Mouse (Mus musculus): ENCODE data around the gene Gfy. TPM values are rescaled to one million over a fixed set of nuclear protein-coding genes. Genes with fewer than 3 reads are reported as not detected.

Gene Gfy
- total RNA-seq, 2 experiments from 2014 or later, result not detected

- no peak for DNase-seq
- intact Hi-C loops (cut with DNase I), result no loop called here
Observed at GRCm38 (mm10) chr7:45129776-45130512, 49.4 kb downstream of the Gfy start.

DNA sequence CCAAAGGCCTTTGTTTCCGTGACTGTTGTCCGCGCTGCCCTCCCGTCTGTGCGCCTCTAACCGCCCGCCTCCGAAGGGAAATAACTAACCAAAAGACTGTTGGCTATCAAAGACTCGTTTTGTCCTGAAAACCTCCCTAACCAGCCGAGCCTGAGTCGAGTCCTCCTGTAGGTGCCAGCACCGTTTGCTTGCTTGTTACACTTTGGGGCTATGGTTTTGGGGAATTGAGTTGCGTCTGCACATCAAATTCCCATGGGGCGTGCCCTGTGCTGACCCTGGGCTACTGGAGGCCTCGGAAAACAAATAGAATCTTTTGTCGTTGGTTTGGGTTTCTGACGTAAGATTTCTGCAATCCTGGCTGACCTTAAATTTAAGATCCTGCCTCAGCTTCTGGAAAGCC, 50.1 kb downstream of the Gfy start:
- intact Hi-C loops (cut with DNase I), result no loop called here
- no peak for DNase-seq

GRCm38 (mm10) chr7:45128624-45129246, 50.6 kb downstream of the Gfy start, which contains the start of gene Rpl13a:
TSS of gene Rpl13a (minus strand) at chr7:45128761.
- intact Hi-C loops (cut with DNase I), result no loop called here
- peak; percentile 96 to 97 for DNase-seq

GRCm38 (mm10) chr7:45127700-45128224, 51.6 kb downstream of the Gfy start:
- no peak for DNase-seq
- intact Hi-C loops (cut with DNase I), result no loop called here

GRCm38 (mm10) chr7:45126844-45127699, 52.3 kb downstream of the Gfy start:
- intact Hi-C loops (cut with DNase I), result no loop called here
- no peak for DNase-seq

Small RNA genes lying within 50 kb of the gene (microRNA-seq; reads per million reads assigned to microRNA genes)
- 15.8 to 16.3 reads per million in 2 experiments for gene Mir5121
- 0 reads per million in 2 experiments for gene Mir7055

Other genes with a start within 250 kb of the Gfy start
- not detected for gene Tsks, start 236.4 kb downstream of the Gfy start, total RNA-seq (2021)
- gene Cpt1c, start 204.7 kb downstream of the Gfy start, total RNA-seq (2021), result 1 to 10 TPM; 1.2 to 1.8 TPM
- gene Prmt1, start 193.0 kb downstream of the Gfy start, total RNA-seq (2021), result 100 to 1,000 TPM; 105 to 123 TPM
- 10 to 100 TPM; 18.3 to 20.3 TPM for gene Irf3, start 181.9 kb downstream of the Gfy start, total RNA-seq (2021)
- gene Bcl2l12, start 180.9 kb downstream of the Gfy start, total RNA-seq (2021), result 1 to 10 TPM; 8.0 to 8.9 TPM
- 10 to 100 TPM; 36.9 to 40.2 TPM for gene Scaf1, start 163.2 kb downstream of the Gfy start, total RNA-seq (2021)
- 10 to 100 TPM; 20.6 to 21.8 TPM for gene Rras, start 161.6 kb downstream of the Gfy start, total RNA-seq (2021)
- 10 to 100 TPM; 11.3 to 14.1 TPM for gene Prr12, start 126.7 kb downstream of the Gfy start, total RNA-seq (2021)
- gene Nosip, start 117.1 kb downstream of the Gfy start, total RNA-seq (2021), result 10 to 100 TPM; 29.0 to 30.8 TPM
- 1 to 10 TPM; 8.0 to 8.8 TPM for gene Prrg2, start 116.9 kb downstream of the Gfy start, total RNA-seq (2021)
- gene Rcn3, start 87.3 kb downstream of the Gfy start, total RNA-seq (2021), result 10 to 100 TPM; 17.3 to 20.9 TPM
- 10 to 100 TPM; 39.2 to 40.0 TPM for gene Fcgrt, start 75.7 kb downstream of the Gfy start, total RNA-seq (2021)
- 100 to 1,000 TPM; 388 to 460 TPM for gene Rps11, start 55.1 kb downstream of the Gfy start, total RNA-seq (2021)
- 100 to 1,000 TPM; 488 to 598 TPM for gene Rpl13a, start 50.8 kb downstream of the Gfy start, total RNA-seq (2021)
- not detected for gene Gm45713, start 43.3 kb downstream of the Gfy start, total RNA-seq (2021)
- gene Flt3l, start 43.1 kb downstream of the Gfy start, total RNA-seq (2021), result 1 to 10 TPM; 2.8 to 4.0 TPM
- gene Pih1d1, start 25.3 kb downstream of the Gfy start, total RNA-seq (2021), result 10 to 100 TPM; 28.6 to 36.2 TPM
- gene Aldh16a1, start 25.0 kb downstream of the Gfy start, total RNA-seq (2021), result 10 to 100 TPM; 10.6 to 14.3 TPM
- under 1 TPM; 0.76 to 0.79 TPM for gene Slc17a7, start 15.6 kb downstream of the Gfy start, total RNA-seq (2021)
- not detected for gene Pth2, start 1.4 kb upstream of the Gfy start, total RNA-seq (2021)
- gene Ccdc155, start 25.3 kb upstream of the Gfy start, total RNA-seq (2021), result not detected
- not detected for gene Dkkl1, start 32.6 kb upstream of the Gfy start, total RNA-seq (2021)
- gene Tead2, start 36.2 kb upstream of the Gfy start, total RNA-seq (2021), result 1 to 10 TPM; 2.7 to 3.3 TPM
- gene Cd37, start 59.5 kb upstream of the Gfy start, total RNA-seq (2021), result 1 to 10 TPM in 1 of 2 experiments, under 1 TPM in 1; 0.79 to 1.5 TPM
- gene Slc6a16, start 61.5 kb upstream of the Gfy start, total RNA-seq (2021), result not detected
- not detected for gene Slc6a21, start 97.9 kb upstream of the Gfy start, total RNA-seq (2021)
- 10 to 100 TPM; 20.1 to 20.7 TPM for gene Trpm4, start 154.2 kb upstream of the Gfy start, total RNA-seq (2021)
- gene Hrc, start 155.7 kb upstream of the Gfy start, total RNA-seq (2021), result 100 to 1,000 TPM; 818 to 890 TPM
- under 1 TPM; 0.07 to 0.08 TPM for gene Ppfia3, start 187.4 kb upstream of the Gfy start, total RNA-seq (2021)
- gene Lin7b, start 191.0 kb upstream of the Gfy start, total RNA-seq (2021), result not detected
- 10 to 100 TPM; 70.2 to 84.1 TPM for gene Snrnp70, start 216.2 kb upstream of the Gfy start, total RNA-seq (2021)
- gene Kcna7, start 226.1 kb upstream of the Gfy start, total RNA-seq (2021), result 10 to 100 TPM; 78.3 to 85.9 TPM
- gene Ntf5, start 234.1 kb upstream of the Gfy start, total RNA-seq (2021), result 1 to 10 TPM; 3.4 to 5.5 TPM
- gene Lhb, start 241.3 kb upstream of the Gfy start, total RNA-seq (2021), result under 1 TPM; 0.54 to 0.67 TPM